ENCODE assay signal across 28 mouse cellular contexts in the genomic region with DNA sequence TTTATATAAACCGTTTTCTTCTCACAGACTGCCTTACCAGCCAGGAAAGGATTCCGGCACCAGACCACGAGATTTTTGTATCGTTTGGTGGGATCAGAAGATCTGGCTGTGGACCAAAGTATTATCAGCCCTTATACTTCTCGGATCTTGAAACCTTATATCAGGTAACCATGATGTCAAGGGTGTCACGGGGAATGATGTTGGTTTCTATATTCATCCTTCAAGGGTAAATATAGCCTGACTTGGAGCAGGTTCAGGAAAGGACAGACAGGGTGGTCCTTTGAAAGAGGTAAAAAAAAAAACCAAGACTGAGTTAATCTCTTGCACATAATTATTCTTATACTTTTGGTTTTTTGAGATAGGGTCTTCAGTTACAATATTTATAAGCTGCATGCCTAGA. TPM values are rescaled to one million over a fixed set of nuclear protein-coding genes. Genes with fewer than 3 reads are reported as not detected.
A peak's percentile ranks its signal among the peaks of the same experiment; 100 is the strongest.
DNase-seq lines count a peak whose midpoint lies in the region; ATAC-seq lines count a peak whose summit lies in the region.
"Had no signal": no experiment of that assay in that cellular context is flagged by ENCODE, and none has a peak within 500 bp of the region (broad histone marks: within the 10 kb centered on the region; RNA-seq: fewer than 3 reads in every experiment).

No protein-coding gene starts in this region.

- no peaks in the 10 kb centered on the region for H3K27me3 ChIP-seq in heart, embryonic 11.5 days (ENCODE audit: control insufficient read depth, insufficient read depth, low read length)
- no peaks in the 10 kb centered on the region for H3K27me3 ChIP-seq in heart, embryonic 14.5 days (ENCODE audit: control insufficient read depth, insufficient read depth, low read length)
- no peaks in the 10 kb centered on the region for H3K27me3 ChIP-seq in heart, embryonic 10.5 days (ENCODE audit: insufficient read depth, poor library complexity, severe bottlenecking)
- H3K27me3 ChIP-seq: embryonic facial prominence, embryonic 12.5 days; embryonic facial prominence, embryonic 15.5 days; hindbrain, embryonic 13.5 days; intestine, embryonic 15.5 days had no signal

- H3K36me3 ChIP-seq in heart, embryonic 11.5 days (ENCODE audit: control insufficient read depth, insufficient read depth, low read length), result peaks cover 37% of the 10 kb centered on the region
- H3K36me3 ChIP-seq in heart, embryonic 14.5 days (ENCODE audit: control insufficient read depth, insufficient read depth, low read length), result peaks cover 84% of the 10 kb centered on the region
- H3K36me3 ChIP-seq in heart, embryonic 10.5 days, result peaks cover 92% of the 10 kb centered on the region

- no peaks in the 10 kb centered on the region for H3K9me3 ChIP-seq in heart, embryonic 11.5 days (replicated peaks; ENCODE audit: control insufficient read depth, low read length)
- no peaks in the 10 kb centered on the region for H3K9me3 ChIP-seq in heart, embryonic 14.5 days (ENCODE audit: control insufficient read depth, low read length)
- H3K9me3 ChIP-seq in heart, embryonic 10.5 days, result no peaks in the 10 kb centered on the region
- H3K9me3 ChIP-seq: embryonic facial prominence, embryonic 12.5 days; embryonic facial prominence, embryonic 15.5 days; hindbrain, embryonic 10.5 days; hindbrain, embryonic 13.5 days; intestine, embryonic 15.5 days had no signal

- H3K9ac ChIP-seq in heart, embryonic 11.5 days (ENCODE audit: low read depth, low read length), result no peak overlapping the region
- H3K9ac ChIP-seq in heart, embryonic 14.5 days (ENCODE audit: low read length), result 0 out of 2 replicates have a peak overlapping the region, but pooled peaks have one; percentile 10
- H3K9ac ChIP-seq: embryonic facial prominence, embryonic 12.5 days; embryonic facial prominence, embryonic 15.5 days; forebrain, postnatal 0 days; hindbrain, embryonic 13.5 days; intestine, embryonic 15.5 days had no signal

- H3K4me2 ChIP-seq in heart, embryonic 11.5 days, result no peak overlapping the region
- no peak overlapping the region for H3K4me2 ChIP-seq in heart, embryonic 14.5 days (ENCODE audit: low read length)
- H3K4me2 ChIP-seq: embryonic facial prominence, embryonic 12.5 days; embryonic facial prominence, embryonic 15.5 days; hindbrain, embryonic 13.5 days; intestine, embryonic 15.5 days had no signal

- DNase-seq in heart, adult 18-20 months, result peak; percentile 14 to 29
- no peak for DNase-seq in heart, embryonic 10.5 days (ENCODE audit: low spot score)
- peak; percentile 56 for DNase-seq in skeletal muscle tissue, adult 2 months (ENCODE audit: low read depth, low spot score)
- DNase-seq in thymus, postnatal 10 days (ENCODE audit: low spot score in 2 of 2), result no peak
- DNase-seq: adrenal gland, adult 2 months; adrenal gland, postnatal 14 days; cerebellum, adult 11 months; cerebellum, adult 2 months; cerebellum, adult 9-11 months; cerebellum, postnatal 25 days; forebrain, postnatal 0 days; gastrocnemius, postnatal 25 days; kidney, adult 11 months; kidney, adult 8-10 months had no signal

- no peak overlapping the region for H3K27ac ChIP-seq in heart, embryonic 11.5 days (ENCODE audit: low read depth, low read length)
- H3K27ac ChIP-seq in heart, embryonic 14.5 days (replicated peaks in 1 of 2; ENCODE audit: control insufficient read depth in 1 of 2, insufficient read depth in 1 of 2, low read depth in 2 of 2, low read length in 2 of 2), result no peak overlapping the region; a peak in 1 of 4 replicates
- H3K27ac ChIP-seq in heart, embryonic 10.5 days, result no peak overlapping the region
- H3K27ac ChIP-seq: embryonic facial prominence, embryonic 12.5 days; embryonic facial prominence, embryonic 15.5 days; hindbrain, embryonic 10.5 days; hindbrain, embryonic 13.5 days; intestine, embryonic 15.5 days had no signal

- no peak overlapping the region for H3K4me3 ChIP-seq in heart, embryonic 11.5 days (ENCODE audit: low read depth, low read length)
- no peak overlapping the region for H3K4me3 ChIP-seq in heart, embryonic 14.5 days (ENCODE audit: control insufficient read depth in 1 of 2, insufficient read depth in 1 of 2, low read depth in 1 of 2, low read length in 2 of 2)
- H3K4me3 ChIP-seq in heart, embryonic 10.5 days, result no peak overlapping the region
- H3K4me3 ChIP-seq: embryonic facial prominence, embryonic 12.5 days; embryonic facial prominence, embryonic 15.5 days; hindbrain, embryonic 10.5 days; hindbrain, embryonic 13.5 days; intestine, embryonic 15.5 days had no signal

- no peak for ATAC-seq in heart, embryonic 11.5 days (replicated peaks; ENCODE audit: insufficient number of reproducible peaks, low FRiP score, low TSS enrichment)
- ATAC-seq in heart, embryonic 14.5 days (ENCODE audit: insufficient number of reproducible peaks, insufficient read depth, low FRiP score, low read depth), result no peak
- ATAC-seq: CD4-positive, CD25-positive, alpha-beta regulatory T cell, adult 4 months; forebrain, embryonic 14.5 days; forebrain, postnatal 0 days; hindbrain, embryonic 16.5 days; intestine, embryonic 15.5 days had no signal

- WGBS in heart, embryonic 11.5 days (ENCODE audit: insufficient replicate concordance), result 84% methylated on average over 6 of the region's 6 CpGs
- 59% methylated on average over 6 of the region's 6 CpGs for WGBS in heart, embryonic 14.5 days
- WGBS in heart, embryonic 10.5 days, result 89% methylated on average over 6 of the region's 6 CpGs

- no peaks in the 10 kb centered on the region for H3K4me1 ChIP-seq in heart, embryonic 11.5 days (ENCODE audit: control insufficient read depth, insufficient read depth, low read length)
- 0 out of 4 replicates have a peak, but pooled peaks cover 0 to 6% of the 10 kb centered on the region in 2 experiments for H3K4me1 ChIP-seq in heart, embryonic 14.5 days (ENCODE audit: control insufficient read depth in 2 of 2, insufficient read depth in 2 of 2, low read length in 2 of 2)
- H3K4me1 ChIP-seq in heart, embryonic 10.5 days, result no peaks in the 10 kb centered on the region
- H3K4me1 ChIP-seq: embryonic facial prominence, embryonic 12.5 days; embryonic facial prominence, embryonic 15.5 days; hindbrain, embryonic 10.5 days; hindbrain, embryonic 13.5 days; intestine, embryonic 15.5 days had no signal

RNA-seq across cellular contexts. Expression of gene Pet117, which starts 31.9 kb away (rescaled TPM):
- total RNA-seq in heart, adult 18-20 months (2021), result 10 to 100 TPM in 1 of 2 experiments, 1 to 10 TPM in 1; 8.8 to 10.7 TPM
- 2.3 TPM in 1 of 2 replicates, not detected in the other for polyA plus RNA-seq in heart, embryonic 11.5 days (2014; fragmentation: Nextera tagmentation; extraction: Ambion mirVana)
- polyA plus RNA-seq in heart, embryonic 14.5 days (2014; fragmentation: Nextera tagmentation; extraction: Ambion mirVana), result 1.2 TPM in 1 of 2 replicates, not detected in the other
- polyA plus RNA-seq in heart, embryonic 10.5 days (2016; fragmentation: Nextera tagmentation; extraction: Ambion mirVana), result not detected in 2 replicates
- total RNA-seq: common myeloid progenitor, adult 5-6 weeks; forebrain, postnatal 0 days; MEL had no signal
- polyA plus RNA-seq: adrenal gland, adult 2 months; cerebellum, adult 2 months; embryonic facial prominence, embryonic 12.5 days; forebrain, embryonic 11.5 days; gonadal fat pad, adult 2 months had no signal

RNA-seq across cellular contexts. Expression of gene Kat14, which starts 31.9 kb away (rescaled TPM):
- total RNA-seq in heart, adult 18-20 months (2021), result 10 to 100 TPM; 27.4 to 27.5 TPM
- 25.0 and 30.8 TPM in 2 replicates for polyA plus RNA-seq in heart, embryonic 11.5 days (2014; fragmentation: Nextera tagmentation; extraction: Ambion mirVana)
- polyA plus RNA-seq in heart, embryonic 14.5 days (2014; fragmentation: Nextera tagmentation; extraction: Ambion mirVana), result 21.7 and 22.6 TPM in 2 replicates
- 35.3 and 40.7 TPM in 2 replicates for polyA plus RNA-seq in heart, embryonic 10.5 days (2016; fragmentation: Nextera tagmentation; extraction: Ambion mirVana)

Comparison
In these comparisons a context has a peak if more than half of its experiments do, and no peak if none do; other contexts are left out.
1. DNase-seq: peak in heart, adult 18-20 months (2 of 2) and skeletal muscle tissue, adult 2 months (single experiment); none in heart, embryonic 10.5 days (single experiment) and thymus, postnatal 10 days (0 of 2).